11 mouse cellular contexts compared by ENCODE assay signal in genomic region chr17:91216429-91216828, GRCm38 (mm10).
A peak's percentile ranks its signal among the peaks of the same experiment; 100 is the strongest.
DNase-seq lines count a peak whose midpoint lies in the region; ATAC-seq lines count a peak whose summit lies in the region.
"Had no signal": no experiment of that assay in that cellular context is flagged by ENCODE, and none has a peak within 500 bp of the region (broad histone marks: within the 10 kb centered on the region; RNA-seq: fewer than 3 reads in every experiment).

No protein-coding gene starts in this region.

- peak; percentile 42 for DNase-seq in kidney, postnatal 10 days
- no peak for DNase-seq in kidney, adult 11 months
- peak; percentile 17 for DNase-seq in retina, embryonic 14.5 days (ENCODE audit: low spot score)
- DNase-seq in retina, postnatal 1 day = no peak
- peak; percentile 3 for DNase-seq in adrenal gland, adult 8-10 months
- DNase-seq in urinary bladder, postnatal 25 days (ENCODE audit: low spot score) = no peak
- no peak for DNase-seq in cerebellum, adult 11-12 months
- DNase-seq: cerebellum, adult 8-10 months; liver, embryonic 13.5 days; thymus, postnatal 14 days had no signal

- ATAC-seq in megakaryocyte progenitor cell, adult 5-6 weeks (replicated peaks; ENCODE audit: poor library complexity) = peak; percentile 54; the same call in 1 of the 2 replicates

Comparison
In these comparisons a context has a peak if more than half of its experiments do, and no peak if none do; other contexts are left out.
1. DNase-seq: peak in kidney, postnatal 10 days (single experiment), retina, embryonic 14.5 days (single experiment) and adrenal gland, adult 8-10 months (single experiment); none in kidney, adult 11 months (single experiment), retina, postnatal 1 day (single experiment), urinary bladder, postnatal 25 days (single experiment) and cerebellum, adult 11-12 months (single experiment).